Mouse (Mus musculus) intestine, postnatal 0 days (tissue): ENCODE measurements around the gene Gpr150. TPM values are rescaled to one million over a fixed set of nuclear protein-coding genes. Genes with fewer than 3 reads are reported as not detected.

Experiments
- ATAC-seq: fragments of 200-750 bp; cut with Nextera tagmentation; 2 replicates; pipeline ENCODE4 v1.8.0; 2017; ENCODE audit warnings: mild to moderate bottlenecking, moderate TSS enrichment, moderate library complexity
- H3K27ac ChIP-seq: fragments of 300-500 bp; sonication (generic); 2 replicates; pipeline ENCODE4 v1.5.1; 2014; ENCODE audit warnings: mild to moderate bottlenecking, low read depth, low read length, moderate library complexity
- H3K27me3 ChIP-seq: fragments of 300-500 bp; sonication (generic); replicated peaks from 2 replicates; pipeline ENCODE4 v1.6.1; 2014; ENCODE audit warnings: low read length, mixed read lengths; ENCODE audit not compliant: control insufficient read depth, insufficient read depth
- H3K36me3 ChIP-seq: fragments of 300-500 bp; sonication (generic); 2 replicates; pipeline ENCODE4 v1.6.1; 2014; ENCODE audit warnings: mild to moderate bottlenecking, moderate library complexity; ENCODE audit not compliant: control insufficient read depth, insufficient read depth
- H3K4me1 ChIP-seq: fragments of 300-500 bp; sonication (generic); replicated peaks from 2 replicates; pipeline ENCODE4 v1.6.1; 2014; ENCODE audit warnings: antibody characterized with exemption, low read length, mixed read lengths; ENCODE audit not compliant: control insufficient read depth, insufficient read depth
- H3K4me2 ChIP-seq: fragments of 300-500 bp; sonication (generic); replicated peaks from 2 replicates; pipeline ENCODE4 v1.6.1; 2014; ENCODE audit warnings: low read depth, mild to moderate bottlenecking, moderate library complexity
- H3K4me3 ChIP-seq: fragments of 300-500 bp; sonication (generic); 2 replicates; pipeline ENCODE4 v1.5.1; 2014; ENCODE audit warnings: low read depth, low read length
- H3K9ac ChIP-seq: fragments of 300-500 bp; sonication (generic); 2 replicates; pipeline ENCODE4 v1.6.1; 2014; ENCODE audit warnings: mild to moderate bottlenecking, low read depth, low read length
- H3K9me3 ChIP-seq: fragments of 300-500 bp; sonication (generic); 2 replicates; pipeline ENCODE4 v1.6.1; 2016; ENCODE audit warnings: mixed run types; ENCODE audit not compliant: control insufficient read depth
- CTCF ChIP-seq: sonication (generic); IDR thresholded peaks from 2 replicates; pipeline ENCODE4 v1.5.1; 2016; ENCODE audit warnings: low read depth, mild to moderate bottlenecking, control low read depth, antibody characterized with exemption, moderate library complexity
- WGBS: fragments of 180-500 bp; shearing (Covaris S2); extraction: QIAGEN DNeasy Blood & Tissue Kit; methylation state at CpG from one replicate; pipeline ENCODE4 v1.1.7; 2014; 5-methylcytosine and 5-hydroxymethylcytosine counted together
- polyA plus RNA-seq: library from polyadenylated mRNA; unstranded; fragments of >200 nt; fragmentation: Nextera tagmentation; extraction: Ambion mirVana; gene quantifications from 2 replicates; pipeline ENCODE4 v1.2.1, GENCODE M21; 2015

Gene Gpr150
- polyA plus RNA-seq, 1 experiment from 2014 or later = 0.07 TPM

GRCm38 (mm10) chr13:76063548-76063947 lies 6.8 kb upstream of the Gpr150 start:
- no peak overlapping the region for H3K9ac ChIP-seq
- H3K4me1 ChIP-seq = no peaks in the 10 kb centered on the region
- ATAC-seq = no peak
- H3K9me3 ChIP-seq = no peaks in the 10 kb centered on the region
- no peak overlapping the region for H3K27ac ChIP-seq
- no peak overlapping the region for H3K4me2 ChIP-seq
- H3K27me3 ChIP-seq = no peaks in the 10 kb centered on the region
- TF ChIP-seq CTCF = no peak
- H3K36me3 ChIP-seq = peaks cover 8% of the 10 kb centered on the region
- 91% methylated on average over 4 of the region's 4 CpGs for WGBS
- no peak overlapping the region for H3K4me3 ChIP-seq

GRCm38 (mm10) chr13:76062569-76062968 lies 5.8 kb upstream of the Gpr150 start:
- no peak for ATAC-seq

GRCm38 (mm10) chr13:76062126-76062525 lies 5.3 kb upstream of the Gpr150 start:
- no peak overlapping the region for H3K9ac ChIP-seq
- no peaks in the 10 kb centered on the region for H3K4me1 ChIP-seq
- peaks cover 8% of the 10 kb centered on the region for H3K36me3 ChIP-seq
- H3K4me2 ChIP-seq = no peak overlapping the region
- no peak overlapping the region for H3K4me3 ChIP-seq
- no peak overlapping the region for H3K27ac ChIP-seq
- ATAC-seq = no peak
- H3K27me3 ChIP-seq = no peaks in the 10 kb centered on the region
- 86% methylated on average over 3 of the region's 3 CpGs for WGBS
- no peak for TF ChIP-seq CTCF
- no peaks in the 10 kb centered on the region for H3K9me3 ChIP-seq

More at GRCm38 (mm10) chr13:76062569-76062968, 5.8 kb upstream of the Gpr150 start:
- no peak overlapping the region for H3K4me3 ChIP-seq
- no peaks in the 10 kb centered on the region for H3K27me3 ChIP-seq
- no peak overlapping the region for H3K9ac ChIP-seq
- no peaks in the 10 kb centered on the region for H3K9me3 ChIP-seq
- peaks cover 8% of the 10 kb centered on the region for H3K36me3 ChIP-seq
- no peak for TF ChIP-seq CTCF
- H3K4me2 ChIP-seq = no peak overlapping the region
- 94% methylated on average over 3 of the region's 3 CpGs for WGBS
- no peak overlapping the region for H3K27ac ChIP-seq
- H3K4me1 ChIP-seq = no peaks in the 10 kb centered on the region

- 71% methylated on average over 4 of the region's 4 CpGs for WGBS
- H3K36me3 ChIP-seq = peaks cover 4% of the 10 kb centered on the region; the same call in 1 of the 2 replicates
- ATAC-seq = no peak
- H3K4me3 ChIP-seq = no peak overlapping the region
- TF ChIP-seq CTCF = no peak
- no peak overlapping the region for H3K9ac ChIP-seq
- no peak overlapping the region for H3K27ac ChIP-seq
- no peak overlapping the region for H3K4me2 ChIP-seq
- H3K9me3 ChIP-seq = no peaks in the 10 kb centered on the region
- peaks cover 6% of the 10 kb centered on the region; the same call in 1 of the 2 replicates for H3K4me1 ChIP-seq
- peaks cover 21% of the 10 kb centered on the region for H3K27me3 ChIP-seq
Measured at GRCm38 (mm10) chr13:76059591-76059990, 2.8 kb upstream of the Gpr150 start.

- no peak overlapping the region for H3K27ac ChIP-seq
- 68% methylated on average over 10 of the region's 10 CpGs for WGBS
- TF ChIP-seq CTCF = no peak
Measured at GRCm38 (mm10) chr13:76057267-76058069, 672 bp upstream of the Gpr150 start.

GRCm38 (mm10) chr13:76056261-76056724 lies 503 bp downstream of the Gpr150 start:
- Histone ChIP-seq H3K27ac (no peak overlapping the region), H3K4me3 (peak overlapping the region; percentile 48), H3K36me3 (no peaks in the 10 kb centered on the region), H3K4me2 (peak overlapping the region; percentile 84), H3K9me3 (no peaks in the 10 kb centered on the region), H3K27me3 (peaks cover 27% of the 10 kb centered on the region), H3K4me1 (peaks cover 6% of the 10 kb centered on the region; the same call in 1 of the 2 replicates), H3K9ac (no peak overlapping the region)
- WGBS = 0% methylated on average over 34 of the region's 34 CpGs
- peak; percentile 89 for ATAC-seq
- peak; percentile 74 for TF ChIP-seq CTCF

More at GRCm38 (mm10) chr13:76057267-76058069, 672 bp upstream of the Gpr150 start:
- H3K4me2 ChIP-seq = no peak overlapping the region
- no peaks in the 10 kb centered on the region for H3K9me3 ChIP-seq
- no peak for ATAC-seq
- no peaks in the 10 kb centered on the region for H3K36me3 ChIP-seq
- H3K4me1 ChIP-seq = peaks cover 6% of the 10 kb centered on the region; the same call in 1 of the 2 replicates
- H3K4me3 ChIP-seq = no peak overlapping the region
- peaks cover 27% of the 10 kb centered on the region for H3K27me3 ChIP-seq
- H3K9ac ChIP-seq = no peak overlapping the region
